Mouse (Mus musculus) heart, adult 8-10 months (tissue): ENCODE results near the gene Cbarp. TPM values are rescaled to one million over a fixed set of nuclear protein-coding genes. Genes with fewer than 3 reads are reported as not detected.

ENCODE experiments used
- DNase-seq: peaks from one replicate; pipeline ENCODE4 v3.0.0; 2022; ENCODE audit warnings: low spot score
- total RNA-seq, 4 experiments: library from RNA; stranded (reverse); gene quantifications; 2 replicates each; pipeline ENCODE4 v1.2.4; 2022

Gene Cbarp
- total RNA-seq, 4 experiments from 2014 or later: 3.8 to 6.1 (median 4.6) TPM

- DNase-seq: no peak
These were observed 4.5 kb upstream of the Cbarp start for GRCm38 (mm10) chr10:80144864-80145838.

GRCm38 (mm10) chr10:80144159-80144558 lies 3.5 kb upstream of the Cbarp start:
- no peak for DNase-seq

- no peak for DNase-seq
These were observed 3.0 kb upstream of the Cbarp start for GRCm38 (mm10) chr10:80143664-80144063.

DNA sequence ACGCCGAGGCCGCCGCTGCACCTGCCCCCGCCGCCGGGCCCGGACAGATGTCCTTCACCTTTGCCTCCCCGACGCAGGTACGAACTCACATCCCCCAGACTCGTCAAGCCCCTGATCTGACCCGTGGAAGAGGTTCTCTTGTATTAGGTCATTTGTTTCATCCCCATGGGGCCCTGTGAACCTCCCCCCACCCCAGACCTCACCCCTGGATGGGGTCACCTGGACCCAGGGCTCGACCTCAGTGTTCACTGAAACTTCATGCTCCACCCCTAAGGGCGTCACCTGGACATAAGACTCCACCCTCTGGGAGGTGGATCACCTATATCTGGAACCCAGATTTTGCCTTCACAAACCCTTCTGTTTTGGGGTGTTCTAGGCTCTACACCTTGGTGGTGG lies 1.9 kb upstream of the Cbarp start:
- DNase-seq: no peak

DNA sequence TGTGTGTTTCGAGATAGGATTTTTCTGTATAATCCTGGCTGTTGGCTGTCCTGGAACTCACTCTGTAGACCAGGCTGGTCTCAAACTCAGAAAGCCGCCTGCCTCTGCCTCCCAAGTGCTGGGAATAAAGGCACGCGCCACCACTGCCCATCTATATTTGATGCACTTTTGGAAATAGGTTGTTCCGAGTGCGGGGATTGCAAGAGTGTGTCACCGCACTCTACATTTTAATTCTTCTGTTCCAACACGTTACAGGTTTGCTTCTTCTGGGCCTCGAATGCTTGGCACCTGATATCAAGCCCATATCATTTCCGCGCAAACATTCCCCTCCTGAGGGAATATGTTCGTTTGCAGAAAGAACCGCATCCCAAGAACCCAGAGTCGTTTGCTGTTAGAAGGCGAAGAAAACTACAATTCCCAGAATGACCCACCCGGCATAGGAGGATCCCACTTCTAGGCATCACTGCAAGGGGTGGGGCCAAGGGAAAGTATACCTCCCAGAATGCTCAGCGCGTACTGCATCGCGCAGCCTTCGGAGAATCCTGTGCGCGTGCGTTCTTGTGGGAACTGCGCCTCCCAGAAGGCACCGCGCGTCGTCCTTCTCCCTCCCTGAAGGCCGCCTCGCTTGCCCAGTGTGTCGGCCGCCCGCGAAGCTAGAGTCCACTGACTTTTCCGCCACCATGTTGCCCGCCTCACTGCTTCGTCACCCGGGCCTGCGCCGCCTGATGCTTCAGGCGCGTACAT lies 1.3 kb upstream of the Cbarp start:
- DNase-seq: peak; percentile 97

- DNase-seq: peak; percentile 94
These were observed 608 bp upstream of the Cbarp start for GRCm38 (mm10) chr10:80141243-80141642.

GRCm38 (mm10) chr10:80139975-80140665 lies 515 bp downstream of the Cbarp start:
- no peak for DNase-seq

DNA sequence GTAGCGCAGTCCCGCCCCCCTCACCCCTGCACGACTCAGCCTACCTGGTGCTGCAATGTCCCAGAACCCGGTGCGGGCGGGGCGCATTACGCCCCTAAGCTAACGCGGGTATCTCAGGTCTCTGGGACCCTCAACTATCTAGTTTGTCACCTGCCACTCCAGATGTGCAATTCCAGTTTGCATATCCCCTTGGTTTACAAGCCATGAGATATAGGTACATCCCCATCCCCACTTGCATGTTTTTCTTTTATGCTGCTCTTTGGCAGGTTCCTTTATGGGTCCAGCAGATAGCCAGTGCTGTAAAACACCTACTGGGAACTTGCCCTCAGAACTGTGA lies 1.2 kb downstream of the Cbarp start:
- DNase-seq: no peak

DNA sequence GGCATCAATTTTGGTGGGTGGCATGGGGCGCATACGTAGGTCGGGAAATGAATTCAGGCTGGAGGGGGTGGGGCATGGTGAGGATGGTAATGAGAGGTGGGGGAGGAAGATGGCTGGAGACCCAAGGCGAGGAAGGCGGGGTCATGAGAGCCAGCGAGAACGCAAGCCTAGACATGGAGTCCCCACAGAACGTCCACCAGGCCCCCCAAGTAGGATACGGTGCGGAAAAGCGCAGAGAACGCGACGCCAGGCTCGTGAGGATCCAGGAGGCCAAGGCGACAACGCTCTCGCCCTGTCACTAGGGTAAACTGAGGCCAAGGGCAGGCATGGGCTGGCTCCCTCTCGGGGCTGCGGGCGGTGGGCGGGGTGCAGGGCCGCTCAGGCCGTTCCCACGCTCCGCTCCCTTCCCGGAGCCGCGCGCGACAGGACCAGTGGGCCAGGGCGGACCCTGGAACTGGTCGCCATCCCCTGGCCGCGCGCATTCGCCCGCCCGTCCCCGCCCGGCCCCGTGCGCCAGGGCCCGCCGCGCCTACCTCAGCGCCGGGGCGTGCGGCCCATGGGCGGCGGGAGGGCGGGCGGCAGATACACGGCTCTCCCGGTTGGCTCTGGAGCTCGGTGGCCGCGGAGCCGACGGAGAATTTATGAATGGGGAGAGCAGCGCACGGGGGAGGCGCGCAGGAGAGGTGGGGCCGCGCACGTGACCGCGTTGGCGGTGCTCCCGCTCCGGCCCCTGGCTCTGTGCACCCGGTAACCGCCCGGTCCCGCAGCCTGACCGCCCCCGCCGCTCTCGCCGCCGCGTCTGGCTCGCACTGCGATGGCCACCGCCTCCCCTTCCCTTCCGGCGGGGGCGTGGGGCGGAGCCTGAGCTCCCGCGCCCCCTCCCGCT lies 1.8 kb downstream of the Cbarp start, which contains the start of gene Atp5d:
Gene Atp5d (plus strand): TSS at position 80 of the 886 bp plus-strand sequence.
- no peak for DNase-seq

- no peak for DNase-seq
These were observed 2.7 kb downstream of the Cbarp start for GRCm38 (mm10) chr10:80137626-80138552.

- DNase-seq: no peak
These were observed 3.5 kb downstream of the Cbarp start for GRCm38 (mm10) chr10:80136952-80137625.

DNA sequence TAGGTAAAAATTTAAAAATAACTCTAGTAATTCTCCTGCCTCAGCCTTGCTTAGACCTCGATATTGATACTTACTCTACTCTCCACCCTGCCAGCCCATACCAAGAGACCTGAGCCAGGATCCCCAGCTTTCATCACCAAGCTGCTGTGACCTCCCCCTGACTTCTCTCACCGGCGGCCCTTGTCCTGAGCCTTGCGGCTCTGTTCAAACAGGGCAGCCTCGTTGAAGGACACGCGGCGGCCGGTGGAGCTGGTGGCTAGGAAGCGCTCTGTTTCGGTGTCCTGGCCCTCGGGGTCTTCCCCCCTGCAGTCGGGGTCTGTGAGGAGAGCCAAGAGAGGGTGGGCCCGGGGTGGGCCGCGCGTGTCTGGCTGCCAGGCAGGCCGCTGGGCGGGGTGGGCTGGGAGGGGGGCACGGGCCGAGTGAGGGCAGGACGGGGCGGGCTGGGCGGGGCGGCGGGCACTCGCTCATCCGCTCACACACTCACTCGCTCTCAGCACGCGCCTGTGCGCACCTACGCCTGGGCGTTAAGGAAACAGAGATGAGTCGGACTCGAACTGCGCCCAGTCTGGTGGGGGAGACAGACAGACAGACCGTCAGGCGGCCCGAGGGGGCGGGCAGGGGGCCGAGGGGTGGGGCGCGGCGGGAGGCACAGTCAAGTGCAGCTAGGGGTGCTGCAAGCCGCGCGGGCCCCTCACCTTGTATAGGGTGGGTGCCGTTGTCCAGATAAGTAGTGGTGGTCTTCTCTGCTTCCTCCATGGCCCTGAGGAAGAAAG lies 4.3 kb downstream of the Cbarp start:
- DNase-seq: no peak

GRCm38 (mm10) chr10:80135641-80136040 lies 5.0 kb downstream of the Cbarp start:
- no peak for DNase-seq

DNA sequence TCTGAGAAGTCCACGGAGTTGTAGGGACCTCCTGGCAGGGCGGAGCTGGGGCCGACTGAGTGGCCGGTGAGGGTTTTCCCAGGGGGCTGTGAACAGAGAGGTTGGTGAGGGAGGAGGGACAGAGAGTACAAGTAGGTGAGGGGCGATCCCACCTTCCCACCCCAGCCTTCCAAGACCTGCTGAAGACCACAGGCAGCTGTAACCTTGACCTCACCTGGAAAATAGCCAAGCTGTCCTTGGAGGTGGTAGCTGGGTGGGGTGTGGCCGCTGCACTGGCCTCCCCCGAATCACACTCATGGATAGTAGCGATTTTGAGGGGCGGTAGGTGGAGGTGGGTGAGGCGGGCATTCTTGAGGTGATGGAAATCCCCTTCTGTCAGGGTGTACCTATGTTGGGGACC lies 5.5 kb downstream of the Cbarp start:
- DNase-seq: no peak

GRCm38 (mm10) chr10:80134421-80134820 lies 6.2 kb downstream of the Cbarp start:
- no peak for DNase-seq

DNA sequence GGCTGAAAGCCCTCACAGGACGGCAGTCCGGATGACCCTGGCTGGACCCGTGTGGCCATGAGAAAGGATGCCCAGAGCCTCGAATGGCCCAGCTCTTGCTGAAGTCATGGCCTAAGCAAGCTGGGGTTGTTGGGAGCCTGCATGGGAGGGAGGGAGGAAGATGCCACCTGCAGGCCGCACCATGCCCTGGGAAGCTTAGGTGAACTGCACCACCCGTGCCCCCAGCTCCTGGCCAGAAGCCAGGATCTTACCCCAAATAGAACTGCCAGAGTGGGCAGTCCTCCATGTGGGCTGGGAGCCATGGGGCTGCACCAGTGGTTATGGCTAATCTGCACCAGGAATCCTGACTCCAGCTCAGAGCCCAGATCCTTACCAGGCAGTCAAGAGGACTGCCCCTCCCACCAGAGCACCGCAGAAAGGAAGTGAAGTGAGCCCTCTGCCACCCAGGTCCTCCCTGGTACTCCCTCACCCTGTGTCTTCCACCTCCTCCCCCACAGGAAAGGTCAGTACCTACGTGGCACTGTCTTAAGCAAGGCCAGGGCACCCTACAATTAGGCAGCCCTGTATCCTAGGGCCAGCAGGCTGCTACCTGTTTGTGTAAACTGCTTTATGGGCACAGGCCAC lies 7.3 kb downstream of the Cbarp start:
- DNase-seq: no peak

- no peak for DNase-seq
These were observed 8.7 kb downstream of the Cbarp start for GRCm38 (mm10) chr10:80131952-80132350.

GRCm38 (mm10) chr10:80131316-80131951 lies 9.2 kb downstream of the Cbarp start:
- no peak for DNase-seq
